Mouse (Mus musculus): ENCODE measurements around the gene Raph1. TPM values are rescaled to one million over a fixed set of nuclear protein-coding genes. Genes with fewer than 3 reads are reported as not detected.

Raph1 gene
- polyA plus RNA-seq, 1 experiment from 2014 or later: 33.7 TPM

DNA sequence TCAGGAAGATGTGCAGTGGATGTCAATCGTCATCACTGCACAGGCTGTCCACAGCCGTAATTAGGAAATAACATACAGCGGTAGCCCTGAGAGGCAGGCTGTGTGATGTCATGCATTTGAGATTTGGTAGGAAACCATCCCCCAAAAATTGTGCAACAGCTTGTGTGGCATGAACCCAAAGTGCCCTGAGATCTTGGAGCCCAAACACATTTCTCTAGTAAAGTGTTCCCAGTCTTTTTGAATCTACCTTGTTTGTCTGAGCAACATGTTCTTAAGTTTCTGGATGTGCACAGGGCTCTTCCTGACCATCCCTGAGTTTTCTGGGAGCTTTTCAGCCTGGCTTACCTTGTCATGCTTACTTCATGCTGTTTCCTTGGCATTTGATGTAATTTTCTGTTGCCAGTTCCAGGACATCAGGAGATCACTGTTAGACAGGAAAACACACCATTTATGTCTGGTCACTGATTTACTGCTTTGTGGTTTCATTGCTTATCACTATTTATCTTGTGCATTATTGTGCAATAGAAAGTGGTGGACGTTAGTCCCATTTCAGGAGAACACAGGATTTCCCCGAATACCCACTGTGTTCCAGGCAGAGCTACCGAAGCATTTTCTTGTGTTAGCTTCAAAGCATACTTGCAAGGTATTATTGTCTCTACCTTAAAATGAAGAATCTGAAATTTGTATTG lies 32.3 kb upstream of the Raph1 start:
- no peaks in the 10 kb centered on the region for H3K9me3 ChIP-seq (ENCODE audit: control insufficient read depth, low read length)
- WGBS: 88% methylated on average over 6 of the region's 6 CpGs
- no peaks in the 10 kb centered on the region for H3K27me3 ChIP-seq (ENCODE audit: control insufficient read depth, insufficient read depth, low read length)
- H3K27ac ChIP-seq (ENCODE audit: low read depth, low read length): no peak overlapping the region
- no peak overlapping the region for H3K9ac ChIP-seq (replicated peaks; ENCODE audit: low read depth, low read length)
- H3K36me3 ChIP-seq (ENCODE audit: control insufficient read depth, insufficient read depth, low read length): no peaks in the 10 kb centered on the region
- H3K4me3 ChIP-seq (ENCODE audit: low read depth, low read length): no peak overlapping the region
- H3K4me2 ChIP-seq (ENCODE audit: low read depth, low read length): no peak overlapping the region
- no peaks in the 10 kb centered on the region for H3K4me1 ChIP-seq (ENCODE audit: control insufficient read depth, insufficient read depth, low read length)
- ATAC-seq (ENCODE audit: low read depth): no peak

- Histone ChIP-seq H3K4me2 (ENCODE audit: low read depth, low read length) (no peak overlapping the region), H3K36me3 (ENCODE audit: control insufficient read depth, insufficient read depth, low read length) (no peaks in the 10 kb centered on the region), H3K4me3 (ENCODE audit: low read depth, low read length) (no peak overlapping the region), H3K9me3 (ENCODE audit: control insufficient read depth, low read length) (no peaks in the 10 kb centered on the region), H3K27me3 (ENCODE audit: control insufficient read depth, insufficient read depth, low read length) (no peaks in the 10 kb centered on the region), H3K4me1 (ENCODE audit: control insufficient read depth, insufficient read depth, low read length) (no peaks in the 10 kb centered on the region), H3K27ac (ENCODE audit: low read depth, low read length) (no peak overlapping the region), H3K9ac (replicated peaks; ENCODE audit: low read depth, low read length) (no peak overlapping the region)
- no peak for ATAC-seq (ENCODE audit: low read depth)
- WGBS: 73% methylated on average over 11 of the region's 11 CpGs
Observed at GRCm38 (mm10) chr1:60596386-60597320, 29.7 kb upstream of the Raph1 start.

- ATAC-seq (ENCODE audit: low read depth): no peak
- Histone ChIP-seq H3K4me2 (ENCODE audit: low read depth, low read length) (no peak overlapping the region), H3K9ac (replicated peaks; ENCODE audit: low read depth, low read length) (no peak overlapping the region), H3K36me3 (ENCODE audit: control insufficient read depth, insufficient read depth, low read length) (no peaks in the 10 kb centered on the region), H3K4me3 (ENCODE audit: low read depth, low read length) (no peak overlapping the region), H3K27me3 (ENCODE audit: control insufficient read depth, insufficient read depth, low read length) (no peaks in the 10 kb centered on the region), H3K27ac (ENCODE audit: low read depth, low read length) (no peak overlapping the region), H3K4me1 (ENCODE audit: control insufficient read depth, insufficient read depth, low read length) (no peaks in the 10 kb centered on the region), H3K9me3 (ENCODE audit: control insufficient read depth, low read length) (0 out of 2 replicates have a peak, but pooled peaks cover 3% of the 10 kb centered on the region)
- WGBS: 87% methylated on average over 6 of the region's 6 CpGs
Observed at GRCm38 (mm10) chr1:60593101-60593500, 26.2 kb upstream of the Raph1 start.

- Histone ChIP-seq H3K36me3 (ENCODE audit: control insufficient read depth, insufficient read depth, low read length) (no peaks in the 10 kb centered on the region), H3K4me1 (ENCODE audit: control insufficient read depth, insufficient read depth, low read length) (no peaks in the 10 kb centered on the region), H3K9me3 (ENCODE audit: control insufficient read depth, low read length) (0 out of 2 replicates have a peak, but pooled peaks cover 3% of the 10 kb centered on the region), H3K9ac (replicated peaks; ENCODE audit: low read depth, low read length) (no peak overlapping the region), H3K4me3 (ENCODE audit: low read depth, low read length) (no peak overlapping the region), H3K4me2 (ENCODE audit: low read depth, low read length) (no peak overlapping the region), H3K27me3 (ENCODE audit: control insufficient read depth, insufficient read depth, low read length) (no peaks in the 10 kb centered on the region), H3K27ac (ENCODE audit: low read depth, low read length) (no peak overlapping the region)
- WGBS: 74% methylated on average over 4 of the region's 4 CpGs
- ATAC-seq (ENCODE audit: low read depth): no peak
Observed at GRCm38 (mm10) chr1:60588887-60589629, 22.2 kb upstream of the Raph1 start.

DNA sequence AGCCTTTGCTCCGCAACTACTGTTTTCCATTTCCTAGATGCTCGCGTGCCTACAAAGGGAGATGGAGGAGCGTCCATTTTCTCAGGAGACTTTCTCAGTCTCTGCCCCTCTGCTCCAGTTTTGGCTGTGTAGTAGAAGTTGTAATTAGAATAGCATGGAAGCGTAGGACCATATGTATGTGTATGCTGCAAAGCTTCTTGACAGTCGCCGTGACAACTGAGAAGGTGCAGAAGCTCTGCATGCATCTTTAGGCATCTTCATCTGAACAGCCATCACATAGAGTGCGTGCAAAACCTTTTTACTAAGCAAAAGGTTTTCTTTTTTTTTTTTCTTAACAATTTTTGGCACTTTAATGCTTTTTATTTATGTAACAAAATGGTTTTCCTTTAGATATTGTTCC lies 14.1 kb upstream of the Raph1 start:
- Histone ChIP-seq H3K9me3 (ENCODE audit: control insufficient read depth, low read length) (no peaks in the 10 kb centered on the region), H3K36me3 (ENCODE audit: control insufficient read depth, insufficient read depth, low read length) (no peaks in the 10 kb centered on the region), H3K4me2 (ENCODE audit: low read depth, low read length) (no peak overlapping the region), H3K27ac (ENCODE audit: low read depth, low read length) (no peak overlapping the region), H3K9ac (replicated peaks; ENCODE audit: low read depth, low read length) (no peak overlapping the region), H3K4me3 (ENCODE audit: low read depth, low read length) (no peak overlapping the region), H3K27me3 (ENCODE audit: control insufficient read depth, insufficient read depth, low read length) (no peaks in the 10 kb centered on the region), H3K4me1 (ENCODE audit: control insufficient read depth, insufficient read depth, low read length) (no peaks in the 10 kb centered on the region)
- WGBS: 91% methylated on average over 8 of the region's 8 CpGs
- ATAC-seq (ENCODE audit: low read depth): no peak

DNA sequence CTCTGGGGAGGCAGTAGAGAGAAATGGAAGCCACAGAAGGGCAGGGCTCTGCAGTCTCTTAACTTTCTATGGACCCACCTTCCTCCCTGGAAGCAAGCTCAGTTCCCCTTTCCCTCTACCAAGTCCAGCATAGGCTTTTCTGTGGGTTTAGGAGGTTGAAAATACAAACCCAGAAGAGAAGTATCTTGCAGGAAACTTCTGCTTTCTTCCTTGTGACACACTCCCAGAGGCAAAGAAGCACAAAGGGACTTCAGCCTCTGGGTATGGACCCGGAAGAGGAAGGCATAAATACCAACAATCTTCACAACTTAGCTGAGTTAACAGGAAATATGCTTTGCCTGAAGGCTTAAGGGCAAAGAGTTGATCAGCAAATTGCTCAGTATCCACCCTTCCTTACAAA lies 13.0 kb upstream of the Raph1 start:
- Histone ChIP-seq H3K4me1 (ENCODE audit: control insufficient read depth, insufficient read depth, low read length) (no peaks in the 10 kb centered on the region), H3K27me3 (ENCODE audit: control insufficient read depth, insufficient read depth, low read length) (no peaks in the 10 kb centered on the region), H3K4me2 (ENCODE audit: low read depth, low read length) (no peak overlapping the region), H3K9ac (replicated peaks; ENCODE audit: low read depth, low read length) (no peak overlapping the region), H3K4me3 (ENCODE audit: low read depth, low read length) (no peak overlapping the region), H3K27ac (ENCODE audit: low read depth, low read length) (no peak overlapping the region), H3K36me3 (ENCODE audit: control insufficient read depth, insufficient read depth, low read length) (no peaks in the 10 kb centered on the region), H3K9me3 (ENCODE audit: control insufficient read depth, low read length) (no peaks in the 10 kb centered on the region)
- no peak for ATAC-seq (ENCODE audit: low read depth)
- 78% methylated on average over 1 of the region's 1 CpGs for WGBS

DNA sequence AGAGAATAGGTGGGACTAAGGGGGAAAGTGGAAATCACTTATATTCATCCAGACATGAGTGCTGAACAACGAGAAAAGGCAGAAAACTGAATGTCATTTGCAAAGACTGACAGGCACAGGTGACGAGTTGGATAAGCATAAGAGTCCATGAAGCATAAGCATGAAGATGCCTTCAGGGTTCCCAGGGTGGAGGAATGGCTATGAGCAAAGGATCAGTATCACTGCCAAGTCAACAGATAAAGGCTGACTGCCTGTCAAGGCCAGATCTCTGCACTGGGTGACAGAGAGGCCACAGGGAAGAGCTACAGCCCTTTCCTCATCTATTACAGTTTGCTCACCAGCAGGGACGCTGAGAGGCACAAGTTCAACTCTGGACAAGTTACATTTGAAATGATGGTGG lies 5.8 kb upstream of the Raph1 start:
- no peak overlapping the region for H3K27ac ChIP-seq (ENCODE audit: low read depth, low read length)
- H3K4me3 ChIP-seq (ENCODE audit: low read depth, low read length): no peak overlapping the region
- ATAC-seq (ENCODE audit: low read depth): no peak
- no peaks in the 10 kb centered on the region for H3K4me1 ChIP-seq (ENCODE audit: control insufficient read depth, insufficient read depth, low read length)
- H3K36me3 ChIP-seq (ENCODE audit: control insufficient read depth, insufficient read depth, low read length): no peaks in the 10 kb centered on the region
- no peak overlapping the region for H3K9ac ChIP-seq (replicated peaks; ENCODE audit: low read depth, low read length)
- no peak overlapping the region for H3K4me2 ChIP-seq (ENCODE audit: low read depth, low read length)
- 78% methylated on average over 3 of the region's 3 CpGs for WGBS
- H3K27me3 ChIP-seq (ENCODE audit: control insufficient read depth, insufficient read depth, low read length): no peaks in the 10 kb centered on the region
- H3K9me3 ChIP-seq (ENCODE audit: control insufficient read depth, low read length): no peaks in the 10 kb centered on the region

- H3K9me3 ChIP-seq (ENCODE audit: control insufficient read depth, low read length): no peaks in the 10 kb centered on the region
- no peaks in the 10 kb centered on the region for H3K36me3 ChIP-seq (ENCODE audit: control insufficient read depth, insufficient read depth, low read length)
- no peak overlapping the region for H3K4me3 ChIP-seq (ENCODE audit: low read depth, low read length)
- H3K27ac ChIP-seq (ENCODE audit: low read depth, low read length): no peak overlapping the region
- H3K4me2 ChIP-seq (ENCODE audit: low read depth, low read length): no peak overlapping the region
- no peak overlapping the region for H3K9ac ChIP-seq (replicated peaks; ENCODE audit: low read depth, low read length)
- H3K27me3 ChIP-seq (ENCODE audit: control insufficient read depth, insufficient read depth, low read length): no peaks in the 10 kb centered on the region
- no peak for ATAC-seq (ENCODE audit: low read depth)
- 92% methylated on average over 7 of the region's 7 CpGs for WGBS
- no peaks in the 10 kb centered on the region for H3K4me1 ChIP-seq (ENCODE audit: control insufficient read depth, insufficient read depth, low read length)
Observed at GRCm38 (mm10) chr1:60569741-60570140, 2.8 kb upstream of the Raph1 start.
